Mouse (Mus musculus): ENCODE results near the gene Acvrl1.

Gene Acvrl1

GRCm38 (mm10) chr15:101165658-101166437 is 37.5 kb downstream of the Acvrl1 start:
- no peak for TF ChIP-seq GATA4 (IDR thresholded peaks at IDR 0.05; ENCODE audit: insufficient replicate concordance, low read length)

- TF ChIP-seq GATA4 (IDR thresholded peaks at IDR 0.05; ENCODE audit: insufficient replicate concordance, low read length), result no peak
Observed at GRCm38 (mm10) chr15:101167553-101167952, 39.2 kb downstream of the Acvrl1 start.

- no peak for TF ChIP-seq GATA4 (IDR thresholded peaks at IDR 0.05; ENCODE audit: insufficient replicate concordance, low read length)
Observed at GRCm38 (mm10) chr15:101169910-101170309, 41.6 kb downstream of the Acvrl1 start.

- no peak for TF ChIP-seq GATA4 (IDR thresholded peaks at IDR 0.05; ENCODE audit: insufficient replicate concordance, low read length)
Observed at GRCm38 (mm10) chr15:101170413-101170980, 42.2 kb downstream of the Acvrl1 start.

GRCm38 (mm10) chr15:101171272-101171671 is 43.0 kb downstream of the Acvrl1 start:
- no peak for TF ChIP-seq GATA4 (IDR thresholded peaks at IDR 0.05; ENCODE audit: insufficient replicate concordance, low read length)

- TF ChIP-seq GATA4 (IDR thresholded peaks at IDR 0.05; ENCODE audit: insufficient replicate concordance, low read length), result no peak
Observed at GRCm38 (mm10) chr15:101172016-101172415, 43.7 kb downstream of the Acvrl1 start.

GRCm38 (mm10) chr15:101173421-101174211 is 45.3 kb downstream of the Acvrl1 start, which contains the start of gene Acvr1b:
TSS of gene Acvr1b (plus strand) at chr15:101174067.
- no peak for TF ChIP-seq GATA4 (IDR thresholded peaks at IDR 0.05; ENCODE audit: insufficient replicate concordance, low read length)

- TF ChIP-seq GATA4 (IDR thresholded peaks at IDR 0.05; ENCODE audit: insufficient replicate concordance, low read length), result no peak
Observed at GRCm38 (mm10) chr15:101174294-101175130, 46.2 kb downstream of the Acvrl1 start.

GRCm38 (mm10) chr15:101175131-101175460 is 46.8 kb downstream of the Acvrl1 start:
- no peak for TF ChIP-seq GATA4 (IDR thresholded peaks at IDR 0.05; ENCODE audit: insufficient replicate concordance, low read length)

- TF ChIP-seq GATA4 (IDR thresholded peaks at IDR 0.05; ENCODE audit: insufficient replicate concordance, low read length), result no peak
Observed at GRCm38 (mm10) chr15:101175613-101176283, 47.4 kb downstream of the Acvrl1 start.

GRCm38 (mm10) chr15:101176284-101176680 is 48.0 kb downstream of the Acvrl1 start:
- no peak for TF ChIP-seq GATA4 (IDR thresholded peaks at IDR 0.05; ENCODE audit: insufficient replicate concordance, low read length)

- no peak for TF ChIP-seq GATA4 (IDR thresholded peaks at IDR 0.05; ENCODE audit: insufficient replicate concordance, low read length)
Observed at GRCm38 (mm10) chr15:101176795-101177691, 48.7 kb downstream of the Acvrl1 start.

- no peak for TF ChIP-seq GATA4 (IDR thresholded peaks at IDR 0.05; ENCODE audit: insufficient replicate concordance, low read length)
Observed at GRCm38 (mm10) chr15:101180363-101181105, 52.2 kb downstream of the Acvrl1 start.

Measured in liver, adult (tissue).